Mouse (Mus musculus): ENCODE measurements around the gene AC124502.3.

DNA sequence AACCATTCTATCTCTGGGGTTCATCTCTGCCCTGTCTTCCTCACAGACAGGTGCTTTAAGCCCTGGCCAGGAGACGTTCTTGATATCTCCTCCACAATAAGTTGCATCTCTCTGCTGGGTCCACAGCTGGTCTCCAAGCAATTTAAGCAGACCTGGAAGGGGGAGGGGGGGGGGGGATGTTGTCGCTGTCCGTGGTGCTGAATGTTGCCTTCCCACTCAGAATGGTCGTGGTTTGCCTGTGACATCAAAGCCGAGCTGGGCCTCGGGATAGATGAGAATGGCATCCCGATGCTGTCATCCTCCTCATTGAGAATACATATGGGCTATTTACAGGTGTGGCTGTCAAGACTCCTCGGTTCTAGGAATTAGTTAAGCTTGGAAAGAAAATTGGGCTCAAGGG lies 46.3 kb upstream of the AC124502.3 start:
- no peak for TF ChIP-seq CTCF (conservative IDR thresholded peaks at IDR 0.05; ENCODE audit: insufficient read depth, insufficient read length, low read depth, low read length)
- no peak for TF ChIP-seq POLR2A (IDR thresholded peaks at IDR 0.05; ENCODE audit: low read depth, low read length)
